ENCODE assay signal across 8 mouse cellular contexts in the genomic region with DNA sequence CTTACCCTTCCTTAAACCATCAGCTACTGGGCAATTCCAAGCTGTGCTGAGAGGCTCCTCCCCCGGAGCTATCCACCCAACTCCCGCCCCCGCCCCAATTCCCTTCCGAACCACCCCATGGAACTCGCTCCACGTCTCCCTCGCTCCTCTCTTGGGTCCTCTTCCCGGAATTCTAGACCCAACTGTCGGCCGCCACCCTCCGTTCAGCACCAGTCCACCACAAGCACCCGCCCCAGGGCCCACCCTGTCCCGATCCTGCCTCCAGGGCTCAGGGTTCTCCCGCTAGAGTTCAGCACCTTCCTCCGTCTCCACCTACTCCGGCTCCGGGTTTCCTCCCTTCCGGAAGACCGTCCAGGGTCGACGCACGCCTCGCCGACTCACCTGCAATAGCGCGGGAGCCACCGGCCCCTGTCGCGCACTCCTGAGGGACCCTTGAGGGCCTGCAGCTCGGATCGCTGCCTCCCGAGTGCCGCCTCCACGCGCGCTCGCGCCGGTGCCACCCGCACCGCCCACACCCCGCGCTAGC. TPM values are rescaled to one million over a fixed set of nuclear protein-coding genes. Genes with fewer than 3 reads are reported as not detected.
DNase-seq lines count a peak whose midpoint lies in the region; ATAC-seq and TF ChIP-seq lines count a peak whose summit lies in the region.

No protein-coding gene starts in this region.

- H3K4me2 ChIP-seq in intestine, embryonic 14.5 days (ENCODE audit: low read length): peak overlapping the region; percentile 62
- H3K4me2 ChIP-seq in midbrain, embryonic 13.5 days (replicated peaks): peak overlapping the region; percentile 99

- TF ChIP-seq POLR2A in brain, embryonic 14.5 days (IDR thresholded peaks at IDR 0.05; ENCODE audit: borderline replicate concordance, extremely low read depth, insufficient read depth, insufficient read length, poor library complexity, severe bottlenecking): peak; percentile 57

- peak; percentile 75 for ATAC-seq in intestine, embryonic 14.5 days (replicated peaks; ENCODE audit: low FRiP score, low TSS enrichment, low read depth)
- ATAC-seq in midbrain, embryonic 13.5 days: peak; percentile 77

- peaks cover 65% of the 10 kb centered on the region for H3K4me1 ChIP-seq in intestine, embryonic 14.5 days (replicated peaks; ENCODE audit: control insufficient read depth, insufficient read depth, low read length)
- peaks cover 68% of the 10 kb centered on the region for H3K4me1 ChIP-seq in midbrain, embryonic 13.5 days (replicated peaks)

- DNase-seq in gastrocnemius, adult 18-20 months (ENCODE audit: low spot score): peak; percentile 26
- no peak for DNase-seq in gastrocnemius, adult 8-10 months (ENCODE audit: low spot score in 2 of 2)
- DNase-seq in 3134 (ENCODE audit: extremely low read depth, insufficient read length, low spot score): peak; percentile 88
- DNase-seq in brain, embryonic 14.5 days (ENCODE audit: low read depth): no peak
- DNase-seq in intestine, embryonic 14.5 days (ENCODE audit: low spot score): peak; percentile 89
- no peak for DNase-seq in layer of hippocampus, adult 9-11 months
- no peak for DNase-seq in urinary bladder, postnatal 25 days (ENCODE audit: low spot score)

- H3K36me3 ChIP-seq in intestine, embryonic 14.5 days (ENCODE audit: control insufficient read depth, insufficient read depth, low read length): no peaks in the 10 kb centered on the region
- no peaks in the 10 kb centered on the region for H3K36me3 ChIP-seq in midbrain, embryonic 13.5 days

- peak overlapping the region; percentile 82 for H3K27ac ChIP-seq in intestine, embryonic 14.5 days (ENCODE audit: low read depth)
- peak overlapping the region; percentile 75 for H3K27ac ChIP-seq in midbrain, embryonic 13.5 days

- no peaks in the 10 kb centered on the region for H3K9me3 ChIP-seq in intestine, embryonic 14.5 days (ENCODE audit: control insufficient read depth, low read length)
- no peaks in the 10 kb centered on the region for H3K9me3 ChIP-seq in midbrain, embryonic 13.5 days

- TF ChIP-seq CTCF in brain, embryonic 14.5 days (IDR thresholded peaks at IDR 0.05; ENCODE audit: borderline replicate concordance, extremely low read depth, insufficient read depth, insufficient read length): no peak

- H3K27me3 ChIP-seq in intestine, embryonic 14.5 days (replicated peaks; ENCODE audit: control insufficient read depth, insufficient read depth, low read length): no peaks in the 10 kb centered on the region
- H3K27me3 ChIP-seq in midbrain, embryonic 13.5 days: peaks cover 35% of the 10 kb centered on the region

- 0% methylated on average over 43 of the region's 43 CpGs for WGBS in intestine, embryonic 14.5 days
- WGBS in midbrain, embryonic 13.5 days: under 1% methylated on average over 43 of the region's 43 CpGs

- H3K9ac ChIP-seq in intestine, embryonic 14.5 days (ENCODE audit: low read length): peak overlapping the region; percentile 53
- H3K9ac ChIP-seq in midbrain, embryonic 13.5 days (replicated peaks): peak overlapping the region; percentile 74

- H3K4me3 ChIP-seq in intestine, embryonic 14.5 days (ENCODE audit: low read depth, low read length): peak overlapping the region; percentile 64
- H3K4me3 ChIP-seq in midbrain, embryonic 13.5 days (replicated peaks): peak overlapping the region; percentile 66

RNA-seq across cellular contexts. Expression of a gene that starts 0.3 kb away (rescaled TPM):
- total RNA-seq in gastrocnemius, adult 18-20 months (2021): 1 to 10 TPM; 1.1 to 1.9 TPM
- total RNA-seq in gastrocnemius, adult 8-10 months (2022): 1 to 10 TPM in 2 of 4 experiments, under 1 TPM in 2; 0.56 to 1.7 (median 1.2) TPM
- 17.8 and 27.9 TPM in 2 replicates for polyA plus RNA-seq in brain, embryonic 14.5 days (2012; rRNA removed)
- 15.2 and 17.5 TPM in 2 replicates for polyA plus RNA-seq in intestine, embryonic 14.5 days (2014; fragmentation: Nextera tagmentation; extraction: Ambion mirVana)
- 9.2 and 10.0 TPM in 2 replicates for polyA plus RNA-seq in midbrain, embryonic 13.5 days (2015; fragmentation: Nextera tagmentation; extraction: Ambion mirVana)

RNA-seq across cellular contexts. Expression of a gene that starts 29.0 kb away (rescaled TPM):
- total RNA-seq in gastrocnemius, adult 18-20 months (2021): 10 to 100 TPM; 32.7 to 33.3 TPM
- 10 to 100 TPM; 26.4 to 32.0 (median 30.1) TPM for total RNA-seq in gastrocnemius, adult 8-10 months (2022)
- 63.2 and 63.6 TPM in 2 replicates for polyA plus RNA-seq in brain, embryonic 14.5 days (2012; rRNA removed)
- polyA plus RNA-seq in intestine, embryonic 14.5 days (2014; fragmentation: Nextera tagmentation; extraction: Ambion mirVana): 80.8 and 87.3 TPM in 2 replicates
- polyA plus RNA-seq in midbrain, embryonic 13.5 days (2015; fragmentation: Nextera tagmentation; extraction: Ambion mirVana): 107 and 112 TPM in 2 replicates

Comparison
In these comparisons a context has a peak if more than half of its experiments do, and no peak if none do; other contexts are left out.
1. DNase-seq: peak in gastrocnemius, adult 18-20 months (single experiment), 3134 (single experiment) and intestine, embryonic 14.5 days (single experiment); none in gastrocnemius, adult 8-10 months (0 of 2), brain, embryonic 14.5 days (single experiment), layer of hippocampus, adult 9-11 months (single experiment) and urinary bladder, postnatal 25 days (single experiment).